Mouse (Mus musculus): Measurements from ENCODE around the gene Cyp1b1. TPM values are rescaled to one million over a fixed set of nuclear protein-coding genes. Genes with fewer than 3 reads are reported as not detected.

Cyp1b1 gene
- polyA plus RNA-seq, 1 experiment from 2014 or later, result 3.3 TPM

DNA sequence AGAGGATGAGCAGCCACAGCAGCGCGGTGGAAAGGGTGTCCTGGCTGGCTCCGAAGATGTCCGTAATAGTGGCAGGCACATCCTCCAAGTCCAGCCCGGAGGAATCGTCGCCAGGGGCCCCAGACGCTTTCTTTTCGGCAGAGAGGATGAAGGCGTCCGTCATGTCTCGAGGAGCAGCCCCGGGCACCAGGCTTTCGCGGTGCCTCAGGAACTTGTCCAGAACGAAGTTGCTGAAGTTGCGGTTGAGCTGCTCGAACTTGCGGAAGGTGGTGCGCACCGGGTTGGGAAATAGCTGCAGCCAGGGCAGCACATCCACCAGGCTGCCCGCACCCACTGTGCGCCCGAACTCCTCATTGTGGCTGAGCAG lies 1.6 kb downstream of the Cyp1b1 start:
- peaks cover 85% of the 10 kb centered on the region for H3K27me3 ChIP-seq
- H3K9me3 ChIP-seq, result no peaks in the 10 kb centered on the region
- peaks cover 39% of the 10 kb centered on the region for H3K4me1 ChIP-seq
- H3K9ac ChIP-seq, result peak overlapping the region; percentile 65
- no peaks in the 10 kb centered on the region for H3K36me3 ChIP-seq
- WGBS, result under 1% methylated on average over 24 of the region's 24 CpGs
- no peak overlapping the region; the same call in 1 of the 2 replicates for H3K27ac ChIP-seq
- H3K4me2 ChIP-seq, result peak overlapping the region; percentile 80
- ATAC-seq (ENCODE audit: insufficient number of reproducible peaks, insufficient read depth, low FRiP score, low TSS enrichment, low read depth), result no peak
- H3K4me3 ChIP-seq, result peak overlapping the region; percentile 46

DNA sequence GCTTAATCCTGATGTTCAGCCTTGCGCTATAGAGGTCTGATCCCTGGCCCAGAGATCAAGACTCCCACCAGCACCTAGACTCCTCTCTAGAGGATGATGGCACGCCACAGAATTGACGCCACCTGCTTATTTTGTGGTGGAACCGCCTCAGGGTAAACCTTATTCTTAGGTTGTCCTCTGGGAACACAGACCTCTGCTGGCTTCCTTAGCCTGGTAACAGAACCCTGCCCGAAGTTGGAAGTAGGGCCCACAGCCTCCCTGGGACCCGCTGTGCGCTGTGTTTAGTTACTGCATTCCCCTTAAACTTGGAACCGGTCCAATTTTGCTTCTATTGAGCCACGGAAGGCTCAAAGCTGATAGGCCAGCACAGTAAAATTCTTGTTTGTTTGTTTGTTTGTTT lies 2.3 kb downstream of the Cyp1b1 start:
- Histone ChIP-seq H3K4me3 (peak overlapping the region; percentile 46; the same call in 1 of the 2 replicates), H3K27ac (no peak overlapping the region), H3K4me1 (peaks cover 43% of the 10 kb centered on the region), H3K9ac (no peak overlapping the region), H3K4me2 (peak overlapping the region; percentile 80), H3K27me3 (peaks cover 79% of the 10 kb centered on the region), H3K36me3 (no peaks in the 10 kb centered on the region), H3K9me3 (no peaks in the 10 kb centered on the region)
- 4% methylated on average over 9 of the region's 9 CpGs for WGBS
- no peak for ATAC-seq (ENCODE audit: insufficient number of reproducible peaks, insufficient read depth, low FRiP score, low TSS enrichment, low read depth)

DNA sequence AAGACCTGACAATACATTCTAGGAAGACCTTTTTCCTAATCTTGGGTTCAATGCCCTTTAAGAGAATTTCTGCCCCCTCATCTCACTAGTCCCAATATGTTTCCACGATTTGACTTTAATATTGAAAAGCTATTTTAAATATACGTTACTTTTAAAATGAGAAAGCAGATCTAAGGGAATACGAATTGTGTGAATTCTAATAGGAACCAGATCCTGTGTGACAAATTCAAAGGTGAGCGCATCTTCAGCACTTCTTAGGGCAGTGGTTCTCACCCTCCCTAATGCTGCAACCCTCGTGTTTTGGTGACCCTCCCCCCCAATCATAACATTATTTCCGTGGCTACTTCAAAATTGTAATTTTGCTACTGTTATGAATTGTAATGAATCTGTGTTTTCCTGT lies 2.9 kb downstream of the Cyp1b1 start:
- no peak overlapping the region for H3K9ac ChIP-seq
- no peak overlapping the region for H3K27ac ChIP-seq
- no peaks in the 10 kb centered on the region for H3K9me3 ChIP-seq
- H3K4me2 ChIP-seq, result no peak overlapping the region
- no peaks in the 10 kb centered on the region for H3K36me3 ChIP-seq
- peaks cover 43% of the 10 kb centered on the region for H3K4me1 ChIP-seq
- H3K4me3 ChIP-seq, result no peak overlapping the region
- WGBS, result 12% methylated on average over 6 of the region's 6 CpGs
- no peak for ATAC-seq (ENCODE audit: insufficient number of reproducible peaks, insufficient read depth, low FRiP score, low TSS enrichment, low read depth)
- H3K27me3 ChIP-seq, result peaks cover 73% of the 10 kb centered on the region

DNA sequence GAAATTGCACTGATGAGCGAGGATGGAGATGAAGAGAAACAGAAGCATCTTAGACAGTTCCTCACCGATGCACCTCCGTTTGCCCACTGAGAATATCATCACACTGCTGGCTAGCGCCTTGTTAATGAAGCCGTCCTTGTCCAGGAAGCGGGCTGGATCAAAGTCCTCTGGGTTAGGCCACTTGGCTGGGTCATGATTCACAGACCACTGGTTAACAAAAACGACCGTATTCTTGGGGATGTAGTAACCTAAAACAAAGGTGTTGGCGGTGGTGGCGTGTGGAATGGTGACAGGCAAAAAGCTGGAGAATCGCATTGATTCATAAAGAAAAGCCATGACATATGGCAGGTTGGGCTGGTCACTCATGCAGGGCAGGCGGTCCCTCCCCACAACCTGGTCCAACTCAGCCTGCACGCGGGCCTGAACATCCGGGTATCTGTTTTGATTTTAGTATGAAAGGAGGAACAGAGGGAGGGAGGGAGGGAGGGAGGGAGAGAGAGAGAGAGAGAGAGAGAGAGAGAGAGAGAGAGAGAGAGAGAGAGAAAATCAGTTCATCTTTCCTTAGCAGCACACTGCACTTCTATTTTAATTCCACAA lies 4.5 kb downstream of the Cyp1b1 start:
- H3K4me2 ChIP-seq, result no peak overlapping the region

DNA sequence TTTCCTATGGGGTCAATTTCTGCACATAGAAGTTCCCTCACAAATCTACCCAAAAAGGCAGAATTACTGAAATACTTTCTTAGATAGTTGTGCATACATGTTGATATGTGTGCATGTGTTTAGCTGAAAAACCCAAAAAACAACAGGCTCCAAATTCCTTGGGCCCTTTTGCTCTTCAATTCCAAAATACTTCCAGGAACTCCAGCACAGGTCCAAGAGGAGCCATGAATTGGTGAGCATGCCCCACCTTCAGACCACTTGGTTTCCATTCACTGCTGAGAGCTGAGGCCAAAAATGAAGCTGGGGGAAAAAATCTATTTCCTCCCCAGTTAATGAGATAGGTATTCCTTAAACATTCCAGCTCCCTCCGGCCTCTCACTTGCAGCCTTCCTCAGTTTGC lies 5.1 kb downstream of the Cyp1b1 start:
- no peak for ATAC-seq (ENCODE audit: insufficient number of reproducible peaks, insufficient read depth, low FRiP score, low TSS enrichment, low read depth)
- no peak overlapping the region for H3K9ac ChIP-seq
- H3K4me2 ChIP-seq, result no peak overlapping the region
- peaks cover 61% of the 10 kb centered on the region for H3K27me3 ChIP-seq
- no peaks in the 10 kb centered on the region for H3K9me3 ChIP-seq
- no peak overlapping the region for H3K27ac ChIP-seq
- H3K4me1 ChIP-seq, result peaks cover 32% of the 10 kb centered on the region
- H3K4me3 ChIP-seq, result no peak overlapping the region
- no peaks in the 10 kb centered on the region for H3K36me3 ChIP-seq
- WGBS, result 57% methylated on average over 1 of the region's 1 CpGs

More for the DNA sequence above, 4.5 kb downstream of the Cyp1b1 start:
- Histone ChIP-seq H3K4me1 (peaks cover 39% of the 10 kb centered on the region), H3K4me3 (no peak overlapping the region), H3K36me3 (no peaks in the 10 kb centered on the region), H3K9ac (no peak overlapping the region), H3K9me3 (no peaks in the 10 kb centered on the region), H3K27me3 (peaks cover 64% of the 10 kb centered on the region), H3K27ac (no peak overlapping the region)
- no peak for ATAC-seq (ENCODE audit: insufficient number of reproducible peaks, insufficient read depth, low FRiP score, low TSS enrichment, low read depth)
- 15% methylated on average over 15 of the region's 15 CpGs for WGBS

DNA sequence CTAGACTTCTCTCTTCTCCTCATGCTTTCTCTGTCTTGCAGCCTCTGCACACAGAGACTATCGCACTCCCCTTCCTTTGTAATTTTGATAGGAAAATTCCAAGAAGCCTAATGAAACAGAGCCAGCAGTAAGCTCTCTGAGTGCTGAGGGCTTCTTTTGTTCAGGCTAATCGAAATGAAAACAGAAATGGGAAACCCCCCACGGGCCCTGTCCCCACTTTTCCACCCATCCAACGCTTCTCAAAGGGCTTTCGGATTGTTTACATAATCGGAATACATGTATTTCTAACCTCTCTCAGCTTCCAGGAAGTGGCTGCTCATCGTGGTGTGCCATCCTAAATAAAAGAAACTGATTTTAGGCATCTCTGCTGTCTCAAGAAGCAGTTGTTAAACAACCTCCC lies 6.7 kb downstream of the Cyp1b1 start:
- H3K9me3 ChIP-seq, result no peaks in the 10 kb centered on the region
- H3K27ac ChIP-seq, result no peak overlapping the region
- no peaks in the 10 kb centered on the region for H3K36me3 ChIP-seq
- no peak for ATAC-seq (ENCODE audit: insufficient number of reproducible peaks, insufficient read depth, low FRiP score, low TSS enrichment, low read depth)
- peaks cover 17% of the 10 kb centered on the region for H3K4me1 ChIP-seq
- WGBS, result 10% methylated on average over 7 of the region's 7 CpGs
- H3K27me3 ChIP-seq, result peaks cover 45% of the 10 kb centered on the region
- no peak overlapping the region for H3K4me2 ChIP-seq
- no peak overlapping the region for H3K9ac ChIP-seq
- no peak overlapping the region for H3K4me3 ChIP-seq

DNA sequence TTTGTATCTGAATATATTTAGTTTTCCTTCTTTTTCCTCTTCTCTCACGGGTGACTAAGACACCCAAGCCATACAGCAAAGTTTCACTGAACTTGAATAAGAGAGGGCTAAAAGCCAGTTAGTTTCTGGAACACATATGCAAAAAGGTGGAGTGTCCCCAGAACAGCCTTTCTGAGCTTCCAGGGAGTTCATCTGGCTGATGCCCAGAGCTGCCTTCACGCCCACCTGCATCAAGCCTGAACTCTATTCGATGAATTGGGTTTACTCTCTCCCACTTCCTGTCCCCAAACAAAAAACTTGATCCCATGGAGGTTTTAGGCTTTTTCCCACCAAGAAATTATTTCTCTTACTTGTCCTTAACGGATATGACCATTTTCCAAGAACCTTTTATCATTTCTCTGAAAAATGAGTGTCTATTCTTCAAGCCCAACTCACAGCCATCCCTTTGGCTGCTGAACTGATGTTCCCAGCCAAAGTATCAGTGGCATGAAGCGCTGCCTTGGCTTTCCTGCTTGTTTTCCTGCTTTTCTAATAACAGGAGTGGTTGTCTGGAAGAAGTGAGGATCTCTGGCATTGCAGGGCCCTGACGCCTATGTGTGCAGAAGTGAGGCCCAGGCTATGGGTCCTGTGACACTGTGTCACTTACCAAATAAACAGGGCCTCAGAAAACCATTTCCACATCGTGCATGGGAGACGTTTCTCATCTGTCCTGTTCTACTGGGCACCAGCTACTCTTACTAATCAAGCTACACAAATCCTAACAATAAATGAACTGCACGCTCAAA lies 9.0 kb downstream of the Cyp1b1 start:
- Histone ChIP-seq H3K36me3 (no peaks in the 10 kb centered on the region), H3K4me2 (no peak overlapping the region), H3K4me3 (no peak overlapping the region), H3K9ac (no peak overlapping the region), H3K4me1 (peaks cover 9% of the 10 kb centered on the region; the same call in 1 of the 2 replicates), H3K9me3 (no peaks in the 10 kb centered on the region), H3K27ac (no peak overlapping the region), H3K27me3 (peaks cover 24% of the 10 kb centered on the region)
- no peak for ATAC-seq (ENCODE audit: insufficient number of reproducible peaks, insufficient read depth, low FRiP score, low TSS enrichment, low read depth)
- 73% methylated on average over 9 of the region's 9 CpGs for WGBS

DNA sequence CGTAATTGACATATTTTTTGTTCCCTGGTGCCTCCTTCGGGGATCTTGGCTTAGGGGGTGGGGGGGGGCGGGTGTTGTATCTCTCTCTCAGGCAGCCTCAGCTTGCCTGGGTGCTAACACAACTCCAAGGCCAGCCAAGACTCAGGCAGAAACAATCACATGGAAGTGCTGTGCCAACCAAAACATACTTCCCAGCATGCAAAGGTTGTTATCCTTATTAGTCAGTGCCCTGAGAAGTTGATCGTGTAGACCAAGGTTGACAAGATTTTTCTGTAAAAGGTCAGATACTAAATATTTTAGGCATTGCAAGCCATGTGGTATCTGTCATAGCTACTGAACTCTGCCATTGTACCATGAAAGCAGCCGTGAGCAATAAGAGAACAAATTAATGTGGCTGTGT lies 14.0 kb downstream of the Cyp1b1 start:
- no peak overlapping the region for H3K27ac ChIP-seq
- H3K36me3 ChIP-seq, result no peaks in the 10 kb centered on the region
- H3K9ac ChIP-seq, result no peak overlapping the region
- WGBS, result 79% methylated on average over 5 of the region's 5 CpGs
- no peak overlapping the region for H3K4me3 ChIP-seq
- H3K27me3 ChIP-seq, result peaks cover 6% of the 10 kb centered on the region; the same call in 1 of the 2 replicates
- no peaks in the 10 kb centered on the region for H3K9me3 ChIP-seq
- peaks cover 5% of the 10 kb centered on the region; the same call in 1 of the 2 replicates for H3K4me1 ChIP-seq
- no peak for ATAC-seq (ENCODE audit: insufficient number of reproducible peaks, insufficient read depth, low FRiP score, low TSS enrichment, low read depth)
- no peak overlapping the region for H3K4me2 ChIP-seq

DNA sequence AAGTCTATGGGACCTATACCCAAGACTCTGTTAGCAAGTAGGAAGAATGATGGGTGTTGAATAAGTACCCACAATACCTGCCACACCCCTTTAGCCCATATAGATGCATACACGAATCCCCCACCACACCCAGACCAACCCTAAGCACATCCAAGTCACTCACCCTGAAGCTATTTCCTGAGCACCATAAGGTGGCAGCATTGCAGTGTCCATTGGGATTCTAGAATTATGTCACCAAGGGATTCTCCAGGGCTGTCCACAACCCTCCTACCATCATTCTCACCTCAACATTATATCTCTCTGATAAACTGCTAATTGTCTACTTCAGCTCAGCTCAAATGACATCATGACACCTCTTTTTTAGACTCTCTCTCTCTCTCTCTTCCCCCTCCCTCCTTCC lies 15.7 kb downstream of the Cyp1b1 start:
- no peaks in the 10 kb centered on the region for H3K9me3 ChIP-seq
- H3K4me3 ChIP-seq, result no peak overlapping the region
- H3K4me2 ChIP-seq, result no peak overlapping the region
- no peaks in the 10 kb centered on the region for H3K27me3 ChIP-seq
- peaks cover 5% of the 10 kb centered on the region; the same call in 1 of the 2 replicates for H3K4me1 ChIP-seq
- H3K36me3 ChIP-seq, result no peaks in the 10 kb centered on the region
- WGBS, result 44% methylated on average over 1 of the region's 1 CpGs
- no peak for ATAC-seq (ENCODE audit: insufficient number of reproducible peaks, insufficient read depth, low FRiP score, low TSS enrichment, low read depth)
- no peak overlapping the region for H3K9ac ChIP-seq
- H3K27ac ChIP-seq, result no peak overlapping the region

DNA sequence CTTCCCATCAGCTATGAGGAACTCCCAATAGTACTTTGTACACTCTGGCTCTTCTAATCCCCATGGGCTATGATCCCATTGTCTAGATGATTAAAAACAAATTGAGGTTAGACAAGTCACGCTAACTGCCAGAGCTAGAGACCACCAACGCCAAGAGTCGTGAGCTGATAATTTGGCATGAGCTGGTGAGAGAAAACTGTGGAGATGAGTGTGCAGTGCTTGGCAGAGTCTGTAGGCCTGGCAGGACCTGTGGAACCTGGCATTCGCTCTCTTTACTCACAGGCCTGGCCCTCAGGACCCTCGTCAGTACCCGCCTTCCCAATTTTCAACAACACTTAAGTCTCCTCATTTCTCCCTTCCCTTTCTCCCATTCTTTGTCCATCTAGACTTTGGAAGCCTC lies 19.3 kb downstream of the Cyp1b1 start:
- Histone ChIP-seq H3K9ac (no peak overlapping the region), H3K9me3 (no peaks in the 10 kb centered on the region), H3K4me2 (no peak overlapping the region), H3K36me3 (no peaks in the 10 kb centered on the region), H3K27ac (no peak overlapping the region), H3K4me1 (0 out of 2 replicates have a peak, but pooled peaks cover under 1% of the 10 kb centered on the region), H3K27me3 (no peaks in the 10 kb centered on the region), H3K4me3 (no peak overlapping the region)
- WGBS, result 88% methylated on average over 6 of the region's 6 CpGs
- no peak for ATAC-seq (ENCODE audit: insufficient number of reproducible peaks, insufficient read depth, low FRiP score, low TSS enrichment, low read depth)

DNA sequence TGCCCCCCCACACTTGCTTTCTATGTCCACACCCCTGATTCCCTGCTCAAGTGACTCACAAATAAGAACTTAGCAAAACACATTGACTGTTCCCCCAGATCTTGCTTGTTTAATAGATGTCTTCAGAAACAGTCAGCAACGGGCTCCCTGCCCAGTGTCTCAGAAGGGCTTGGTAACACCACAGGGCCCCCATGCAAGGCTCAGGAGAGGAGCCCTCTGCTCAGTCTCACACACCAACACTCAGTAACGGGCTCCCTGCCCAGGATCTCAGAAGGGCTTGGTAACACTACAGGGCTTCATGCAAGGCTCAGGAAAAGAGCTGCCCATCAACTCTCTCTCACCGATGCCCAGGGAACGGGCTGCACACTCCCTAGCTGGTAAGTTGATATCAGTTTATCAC lies 19.8 kb downstream of the Cyp1b1 start:
- no peak for ATAC-seq (ENCODE audit: insufficient number of reproducible peaks, insufficient read depth, low FRiP score, low TSS enrichment, low read depth)
- Histone ChIP-seq H3K36me3 (no peaks in the 10 kb centered on the region), H3K27ac (no peak overlapping the region), H3K4me3 (no peak overlapping the region), H3K27me3 (no peaks in the 10 kb centered on the region), H3K9ac (no peak overlapping the region), H3K4me1 (no peaks in the 10 kb centered on the region), H3K4me2 (no peak overlapping the region), H3K9me3 (no peaks in the 10 kb centered on the region)
- WGBS, result 81% methylated on average over 4 of the region's 4 CpGs

DNA sequence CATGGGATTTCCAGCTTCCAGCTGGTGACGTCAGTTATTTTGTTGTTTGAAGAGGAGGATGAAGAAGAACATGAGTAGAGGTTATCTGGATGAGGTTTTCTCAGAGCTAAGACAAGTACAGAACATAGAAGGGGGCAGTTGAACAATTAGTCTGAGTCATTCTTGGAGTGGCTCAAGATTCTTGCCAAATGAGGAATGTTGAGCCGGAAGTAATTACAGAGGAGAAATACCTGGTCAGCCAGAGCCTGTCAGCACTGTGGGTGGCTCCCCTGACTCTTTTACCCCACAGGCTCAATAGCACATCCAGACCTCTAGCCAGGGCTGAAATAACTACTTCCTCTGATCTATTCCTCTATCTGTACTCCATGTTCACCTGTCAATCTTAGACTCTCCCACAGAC lies 44.0 kb downstream of the Cyp1b1 start:
- Histone ChIP-seq H3K9ac (no peak overlapping the region), H3K27ac (no peak overlapping the region), H3K4me1 (no peaks in the 10 kb centered on the region), H3K36me3 (no peaks in the 10 kb centered on the region), H3K27me3 (no peaks in the 10 kb centered on the region), H3K4me2 (no peak overlapping the region), H3K9me3 (no peaks in the 10 kb centered on the region), H3K4me3 (no peak overlapping the region)
- no peak for ATAC-seq (ENCODE audit: insufficient number of reproducible peaks, insufficient read depth, low FRiP score, low TSS enrichment, low read depth)
- WGBS, result 49% methylated on average over 2 of the region's 2 CpGs

All from embryonic facial prominence, embryonic 13.5 days (tissue).